ENCODE assay signal across 8 mouse cellular contexts in the genomic region with DNA sequence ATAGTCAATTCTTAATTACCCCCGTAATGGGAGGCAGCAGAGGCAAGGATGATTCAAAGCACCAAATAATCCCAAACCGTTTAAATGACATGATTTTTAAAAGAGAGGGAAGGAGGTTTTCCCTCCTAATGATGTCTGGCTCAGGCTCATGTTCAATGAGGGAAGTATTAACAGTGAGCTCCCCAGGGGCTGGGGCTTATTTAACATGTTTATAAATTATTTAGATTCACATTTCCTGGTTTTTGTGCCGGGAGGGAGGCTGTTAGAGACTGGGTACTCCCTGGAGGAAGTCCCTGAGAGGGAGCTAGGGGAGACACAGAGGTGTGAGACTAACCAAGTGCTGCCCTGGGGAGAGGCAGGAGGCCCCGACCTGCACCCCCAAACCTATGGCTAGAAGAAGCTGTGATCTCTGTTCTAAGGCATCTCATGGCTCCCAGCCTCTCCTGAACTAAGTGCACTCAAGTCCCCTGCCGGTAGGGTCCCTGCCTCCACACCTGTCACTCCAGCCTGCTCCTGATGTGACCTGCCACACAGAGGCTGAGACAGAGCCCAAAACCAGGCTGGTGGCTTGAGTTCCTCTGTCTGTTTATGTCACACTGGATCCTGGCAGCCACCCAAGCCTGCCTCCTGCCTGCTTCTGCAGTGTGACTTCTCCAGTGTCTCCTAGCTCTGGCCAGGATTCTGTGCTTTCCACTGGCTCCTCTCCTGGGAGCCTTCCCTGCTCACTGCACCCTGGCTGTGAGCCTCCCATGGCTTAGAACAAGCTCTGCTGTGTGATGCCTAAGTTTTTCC. TPM values are rescaled to one million over a fixed set of nuclear protein-coding genes. Genes with fewer than 3 reads are reported as not detected.
DNase-seq lines count a peak whose midpoint lies in the region; ATAC-seq and TF ChIP-seq lines count a peak whose summit lies in the region.

No protein-coding gene starts in this region.

- H3K9me3 ChIP-seq in embryonic facial prominence, embryonic 14.5 days (ENCODE audit: control insufficient read depth, low read length), result peaks cover 4% of the 10 kb centered on the region; the same call in 1 of the 2 replicates
- no peaks in the 10 kb centered on the region for H3K9me3 ChIP-seq in kidney, embryonic 14.5 days (ENCODE audit: control insufficient read depth, low read length)

- H3K36me3 ChIP-seq in embryonic facial prominence, embryonic 14.5 days (ENCODE audit: control insufficient read depth, insufficient read depth, low read length), result no peaks in the 10 kb centered on the region
- no peaks in the 10 kb centered on the region for H3K36me3 ChIP-seq in thymus, adult 2 months (ENCODE audit: control insufficient read depth, insufficient read depth, low read length)
- H3K36me3 ChIP-seq in kidney, embryonic 14.5 days (ENCODE audit: control insufficient read depth, insufficient read depth, low read length), result no peaks in the 10 kb centered on the region

- DNase-seq in layer of hippocampus, adult 2 months (ENCODE audit: low spot score in 2 of 2), result no peak
- no peak for DNase-seq in layer of hippocampus, adult 11-12 months (ENCODE audit: low spot score)
- peak; percentile 82 for DNase-seq in embryonic facial prominence, embryonic 14.5 days (ENCODE audit: low spot score)
- peak; percentile 27 to 45 for DNase-seq in heart, postnatal 36 days
- DNase-seq in lung, postnatal 36 days, result peak; percentile 72
- DNase-seq in ovary, adult 18-20 months (ENCODE audit: low spot score), result no peak
- no peak for DNase-seq in thymus, adult 2 months

- no peak for TF ChIP-seq POLR2A in thymus, adult 2 months (IDR thresholded peaks at IDR 0.05; ENCODE audit: control insufficient read depth, extremely low read depth, insufficient read depth, low read length, poor library complexity)

- H3K27me3 ChIP-seq in embryonic facial prominence, embryonic 14.5 days (replicated peaks; ENCODE audit: control insufficient read depth, insufficient read depth, low read length), result no peaks in the 10 kb centered on the region
- no peaks in the 10 kb centered on the region; the same call in 1 of the 2 replicates for H3K27me3 ChIP-seq in thymus, adult 2 months (ENCODE audit: control insufficient read depth, insufficient read depth, low read length)
- 0 out of 2 replicates have a peak, but pooled peaks cover 7% of the 10 kb centered on the region for H3K27me3 ChIP-seq in kidney, embryonic 14.5 days (ENCODE audit: control insufficient read depth, insufficient read depth, low read length)

- no peak overlapping the region for H3K4me3 ChIP-seq in layer of hippocampus, adult 2 months
- H3K4me3 ChIP-seq in embryonic facial prominence, embryonic 14.5 days (ENCODE audit: low read depth, low read length), result no peak overlapping the region
- no peak overlapping the region for H3K4me3 ChIP-seq in thymus, adult 2 months (ENCODE audit: control insufficient read depth, insufficient read depth, low read length)
- no peak overlapping the region for H3K4me3 ChIP-seq in kidney, embryonic 14.5 days (ENCODE audit: low read length)

- 24% methylated on average over 5 of the region's 5 CpGs for WGBS in embryonic facial prominence, embryonic 14.5 days
- WGBS in thymus, adult 2 months, result 38% methylated on average over 5 of the region's 5 CpGs
- WGBS in kidney, embryonic 14.5 days, result 26% methylated on average over 5 of the region's 5 CpGs

- H3K9ac ChIP-seq in embryonic facial prominence, embryonic 14.5 days (ENCODE audit: low read depth, low read length), result no peak overlapping the region
- no peak overlapping the region for H3K9ac ChIP-seq in kidney, embryonic 14.5 days (ENCODE audit: low read depth, low read length)

- peaks cover 50% of the 10 kb centered on the region for H3K4me1 ChIP-seq in embryonic facial prominence, embryonic 14.5 days (ENCODE audit: control insufficient read depth, insufficient read depth, low read length)
- H3K4me1 ChIP-seq in thymus, adult 2 months (replicated peaks; ENCODE audit: control insufficient read depth, insufficient read depth, low read length), result no peaks in the 10 kb centered on the region
- H3K4me1 ChIP-seq in kidney, embryonic 14.5 days (ENCODE audit: control insufficient read depth, insufficient read depth, low read length), result peaks cover 30% of the 10 kb centered on the region

- TF ChIP-seq CTCF in layer of hippocampus, adult 2 months (conservative IDR thresholded peaks at IDR 0.05), result no peak
- TF ChIP-seq CTCF in thymus, adult 2 months (IDR thresholded peaks at IDR 0.05; ENCODE audit: borderline replicate concordance, control insufficient read depth, extremely low read depth, insufficient read depth, low read length, poor library complexity), result no peak

- no peak overlapping the region for H3K4me2 ChIP-seq in embryonic facial prominence, embryonic 14.5 days (ENCODE audit: low read depth, low read length)
- H3K4me2 ChIP-seq in kidney, embryonic 14.5 days (replicated peaks; ENCODE audit: low read depth, low read length), result no peak overlapping the region

- intact Hi-C loops in heart, postnatal 36 days (cut with DNase I), result no loop called here

- peak; percentile 16; the same call in 1 of the 2 replicates for ATAC-seq in embryonic facial prominence, embryonic 14.5 days (ENCODE audit: low read depth)
- no peak for ATAC-seq in kidney, embryonic 14.5 days (ENCODE audit: low FRiP score, low TSS enrichment)

- H3K27ac ChIP-seq in layer of hippocampus, adult 2 months, result 0 out of 2 replicates have a peak overlapping the region, but pooled peaks have one; percentile 5
- 0 out of 2 replicates have a peak overlapping the region, but pooled peaks have one; percentile 10 for H3K27ac ChIP-seq in embryonic facial prominence, embryonic 14.5 days (replicated peaks; ENCODE audit: low read depth, low read length)
- H3K27ac ChIP-seq in thymus, adult 2 months (ENCODE audit: control insufficient read depth, insufficient read depth, low read length), result no peak overlapping the region
- no peak overlapping the region for H3K27ac ChIP-seq in kidney, embryonic 14.5 days (ENCODE audit: low read depth, low read length)

RNA-seq across cellular contexts. Expression of gene Sema5b, which starts 51.5 kb away (rescaled TPM):
- total RNA-seq in layer of hippocampus, adult 2 months (2021), result 10 to 100 TPM; 18.3 to 19.7 TPM
- 5.5 and 8.0 TPM in 2 replicates for polyA plus RNA-seq in embryonic facial prominence, embryonic 14.5 days (2014; fragmentation: Nextera tagmentation; extraction: Ambion mirVana)
- 1 to 10 TPM in 1 of 2 experiments, under 1 TPM in 1; 0.83 to 1.7 TPM for total RNA-seq in heart, postnatal 36 days (2021)
- polyA plus RNA-seq in thymus, adult 2 months (2012; rRNA removed), result 0.31 and 0.54 TPM in 2 replicates
- 4.9 and 8.4 TPM in 2 replicates for polyA plus RNA-seq in kidney, embryonic 14.5 days (2014; fragmentation: Nextera tagmentation; extraction: Ambion mirVana)

Comparison
In these comparisons a context has a peak if more than half of its experiments do, and no peak if none do; other contexts are left out.
1. DNase-seq: peak in embryonic facial prominence, embryonic 14.5 days (single experiment), heart, postnatal 36 days (2 of 2) and lung, postnatal 36 days (single experiment); none in layer of hippocampus, adult 2 months (0 of 2), layer of hippocampus, adult 11-12 months (single experiment), ovary, adult 18-20 months (single experiment) and thymus, adult 2 months (single experiment).
2. H3K27ac ChIP-seq: peak in layer of hippocampus, adult 2 months (single experiment) and embryonic facial prominence, embryonic 14.5 days (single experiment); none in thymus, adult 2 months (single experiment) and kidney, embryonic 14.5 days (single experiment).